Mouse (Mus musculus) urinary bladder, adult 18-20 months (tissue): ENCODE results near the gene Gm10260.

ENCODE experiments used
- DNase-seq, 2 experiments: peaks; one replicate each; pipeline ENCODE4 v3.0.0; 2022; ENCODE audit warnings: low spot score in 2 of 2, mixed read lengths in 2 of 2

The Gm10260 gene

GRCm38 (mm10) chr13:97768046-97768682 is 7.7 kb upstream of the Gm10260 start:
- no peak for DNase-seq

DNA sequence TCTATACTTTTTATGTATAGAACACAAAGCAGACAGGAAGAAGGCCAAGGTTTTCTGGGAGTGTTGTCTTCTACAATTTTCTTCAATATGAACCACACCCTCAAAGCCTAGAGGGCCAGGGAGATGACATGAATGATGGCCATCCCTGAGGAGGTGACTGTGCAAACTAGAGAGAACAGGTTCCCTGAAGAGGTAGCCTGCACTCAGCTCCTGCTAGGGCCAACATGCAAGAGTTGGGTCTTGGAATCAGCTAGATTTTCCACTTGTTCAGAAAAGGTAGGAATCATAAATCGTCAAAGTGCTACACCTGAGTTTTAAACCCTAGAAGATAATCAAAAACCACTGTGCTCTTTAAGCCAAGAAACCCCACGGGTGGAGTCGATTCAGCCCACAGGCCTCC is 6.2 kb upstream of the Gm10260 start:
- no peak for DNase-seq

- DNase-seq, result no peak
These were observed 5.5 kb upstream of the Gm10260 start for GRCm38 (mm10) chr13:97765913-97766312.

DNA sequence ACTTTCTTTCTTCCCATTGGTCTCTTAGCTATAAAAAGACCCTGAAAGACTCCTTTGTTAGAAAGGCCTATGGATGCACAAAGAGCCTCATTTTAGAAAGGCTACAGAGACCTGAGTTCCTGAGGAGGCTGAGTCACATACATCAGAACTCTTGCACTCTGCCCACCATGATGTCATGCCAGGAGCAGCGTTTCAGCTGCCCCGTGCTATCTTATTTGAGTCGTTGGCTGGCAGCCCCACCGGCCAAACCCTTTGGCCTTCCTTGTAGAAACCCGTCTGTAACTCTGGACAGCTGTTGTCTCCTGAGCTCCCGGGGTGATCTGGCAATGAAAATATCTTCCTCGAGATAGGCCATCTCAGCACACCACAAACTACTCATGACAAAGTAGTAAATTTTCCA is 3.6 kb upstream of the Gm10260 start:
- no peak for DNase-seq

GRCm38 (mm10) chr13:97763436-97763835 is 3.0 kb upstream of the Gm10260 start:
- DNase-seq, result no peak

- no peak for DNase-seq
These were observed 1.7 kb upstream of the Gm10260 start for GRCm38 (mm10) chr13:97762121-97762520.

DNA sequence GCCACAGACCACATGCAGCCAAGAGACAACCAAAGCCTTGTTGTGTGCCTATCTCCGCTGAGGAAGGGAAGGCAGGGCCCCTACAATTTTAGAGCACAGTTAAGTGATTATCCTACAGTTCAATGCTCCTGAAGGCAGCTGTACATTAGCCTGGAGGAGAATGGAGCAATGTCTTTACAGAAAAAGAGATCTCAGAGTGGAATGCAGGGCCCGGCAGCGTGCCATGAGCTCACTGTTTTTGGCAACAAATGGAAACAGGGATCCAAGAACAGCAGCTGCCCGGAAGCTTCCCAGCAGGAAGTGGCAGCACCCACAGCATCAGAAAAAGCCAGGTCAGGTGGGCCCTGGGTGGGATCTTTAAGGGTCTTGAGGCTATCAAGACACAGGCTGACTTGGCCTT is 3.4 kb downstream of the Gm10260 start:
- no peak for DNase-seq

DNA sequence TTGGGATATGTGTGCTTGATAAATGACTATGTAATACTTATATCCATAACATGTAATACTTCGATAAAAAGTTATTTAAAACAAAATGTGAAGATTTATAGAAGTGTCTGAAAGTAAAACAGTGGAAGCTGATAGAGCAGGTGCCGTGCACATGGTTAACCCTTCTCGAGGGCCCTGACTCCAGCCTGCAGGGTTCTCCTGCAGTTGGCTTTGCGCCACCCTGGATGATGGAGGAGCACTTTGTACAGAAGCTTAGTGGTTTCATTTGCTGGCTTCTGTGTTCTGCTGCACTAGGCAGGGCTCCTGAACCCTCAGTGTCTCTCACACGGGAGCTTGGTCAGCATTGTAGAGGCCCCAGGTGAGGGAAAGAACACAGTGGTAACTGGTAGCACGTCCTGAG is 4.3 kb downstream of the Gm10260 start:
- DNase-seq, result no peak

DNA sequence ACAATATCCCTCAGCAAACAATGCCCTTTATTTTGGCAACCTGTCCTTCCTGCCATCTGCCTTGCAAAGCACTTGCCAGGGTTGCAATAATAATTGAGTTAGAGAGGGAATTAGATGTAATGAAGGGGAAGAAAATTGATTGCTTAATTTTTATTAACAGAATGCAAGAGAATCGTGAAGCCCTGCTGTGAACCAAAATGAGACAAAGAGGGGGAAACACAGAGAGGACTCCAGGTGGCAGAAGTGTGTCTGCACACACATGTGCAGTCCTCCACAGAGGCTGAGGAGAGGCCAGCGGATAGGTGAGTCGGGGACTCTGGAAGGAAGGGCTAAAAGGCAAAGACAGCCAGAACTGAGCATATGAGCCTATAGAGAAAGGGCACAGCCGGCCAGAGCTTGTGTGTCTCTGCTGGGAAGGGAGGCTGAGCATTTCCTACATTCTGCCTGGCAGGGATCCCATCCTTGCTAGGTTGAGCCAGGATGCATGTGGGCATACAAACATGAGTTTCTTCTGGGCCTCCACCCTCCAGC is 9.5 kb downstream of the Gm10260 start:
- no peak for DNase-seq

DNA sequence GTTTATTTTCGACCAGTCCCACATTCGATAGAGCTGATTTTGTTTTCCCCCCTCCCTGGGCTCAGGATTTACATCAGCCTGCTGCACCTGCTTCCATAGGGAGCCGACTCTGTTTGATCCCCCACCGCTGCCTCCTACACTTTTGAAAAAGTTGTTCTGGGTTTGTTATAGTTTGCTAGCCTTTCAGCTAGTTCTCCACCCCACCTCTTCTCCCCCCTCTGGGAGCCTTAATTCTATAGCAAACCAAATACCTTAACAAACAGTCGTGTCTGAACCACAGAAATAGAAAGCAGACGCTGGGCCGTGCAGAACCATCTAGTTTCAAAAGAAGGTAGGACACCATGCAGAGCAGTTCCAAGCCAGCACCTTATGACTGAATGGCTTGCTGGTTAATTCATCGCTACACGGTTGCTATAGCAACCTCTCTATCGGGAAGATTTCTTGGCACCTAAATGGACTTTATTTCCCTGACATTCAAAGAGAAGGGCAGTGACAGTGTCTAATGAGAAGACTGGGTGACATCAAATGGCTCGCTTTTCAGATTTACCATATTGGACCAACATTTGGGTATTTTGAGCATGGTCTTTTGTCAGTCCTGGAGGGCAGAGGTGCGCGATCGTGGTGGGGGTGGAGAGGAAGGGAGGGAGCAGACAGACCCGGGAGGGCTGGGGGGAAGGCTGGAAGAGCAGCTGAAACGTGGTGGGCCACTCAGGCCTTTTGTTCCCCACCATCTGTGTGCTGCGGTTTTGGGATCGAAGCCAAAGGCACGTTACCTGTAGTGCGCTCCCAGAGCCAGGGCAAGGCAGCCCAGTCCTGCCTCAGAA is 13.2 kb downstream of the Gm10260 start:
- no peak for DNase-seq

GRCm38 (mm10) chr13:97744669-97745068 is 15.8 kb downstream of the Gm10260 start:
- DNase-seq, result no peak

- DNase-seq, result no peak
These were observed 16.4 kb downstream of the Gm10260 start for GRCm38 (mm10) chr13:97744036-97744435.

DNA sequence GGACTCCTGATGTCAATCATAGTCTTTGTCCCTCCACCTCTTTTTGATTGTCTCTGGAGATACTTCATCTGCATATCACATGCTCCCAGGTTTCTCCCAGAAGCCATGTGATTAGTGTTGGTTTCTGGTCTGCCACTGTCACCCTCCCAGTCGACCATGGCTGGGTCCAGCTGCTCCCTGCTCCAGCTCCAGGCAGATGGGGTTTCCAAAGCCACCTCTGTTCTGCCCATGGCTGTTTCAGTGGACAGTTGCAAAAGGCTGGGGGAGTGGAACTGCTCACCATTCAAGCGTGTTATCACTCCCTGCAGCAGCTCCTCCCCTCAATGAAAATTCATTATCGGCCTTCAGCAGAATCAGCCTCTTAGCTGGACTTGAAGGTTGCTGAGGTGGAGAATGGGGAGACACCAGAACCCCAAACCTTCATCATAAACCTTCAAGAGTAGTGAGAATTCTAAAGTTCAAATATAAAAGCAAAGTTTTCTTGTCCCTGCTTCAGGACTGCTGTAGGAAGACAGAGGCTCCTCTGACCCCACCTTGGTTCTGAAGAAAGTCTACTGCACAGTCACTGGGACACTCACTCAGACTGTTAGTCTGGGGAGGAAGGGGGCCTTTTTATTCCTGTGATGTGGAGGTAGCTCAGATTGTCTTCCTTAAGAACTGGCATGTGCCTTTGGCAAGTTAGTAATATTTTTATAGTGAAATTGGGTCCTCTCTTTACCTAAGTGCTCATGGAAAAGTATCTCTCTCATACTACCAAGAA is 17.0 kb downstream of the Gm10260 start:
- DNase-seq, result no peak

DNA sequence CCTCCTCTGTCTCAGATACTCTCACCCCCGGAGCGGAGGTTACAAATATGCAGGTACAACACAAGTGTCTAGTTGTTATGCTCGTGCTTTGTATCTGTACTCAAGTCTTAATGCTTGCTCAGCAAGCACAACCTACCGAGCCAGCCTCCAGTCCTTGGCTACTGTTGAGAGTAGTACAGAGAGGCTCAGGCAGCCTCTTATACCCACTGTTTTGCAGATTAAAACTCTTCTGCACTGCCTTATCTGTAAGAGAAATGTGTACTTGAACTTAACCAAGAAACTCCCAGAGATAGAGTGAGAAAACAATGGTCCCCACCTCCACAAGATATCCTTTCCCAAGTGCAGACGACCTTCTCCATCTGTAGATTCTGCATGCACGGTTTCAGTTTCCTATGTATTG is 24.5 kb downstream of the Gm10260 start:
- DNase-seq, result no peak

- DNase-seq, result no peak
These were observed 25.7 kb downstream of the Gm10260 start for GRCm38 (mm10) chr13:97734760-97735159.

- DNase-seq, result no peak
These were observed 35.1 kb downstream of the Gm10260 start for GRCm38 (mm10) chr13:97725160-97725825.

DNA sequence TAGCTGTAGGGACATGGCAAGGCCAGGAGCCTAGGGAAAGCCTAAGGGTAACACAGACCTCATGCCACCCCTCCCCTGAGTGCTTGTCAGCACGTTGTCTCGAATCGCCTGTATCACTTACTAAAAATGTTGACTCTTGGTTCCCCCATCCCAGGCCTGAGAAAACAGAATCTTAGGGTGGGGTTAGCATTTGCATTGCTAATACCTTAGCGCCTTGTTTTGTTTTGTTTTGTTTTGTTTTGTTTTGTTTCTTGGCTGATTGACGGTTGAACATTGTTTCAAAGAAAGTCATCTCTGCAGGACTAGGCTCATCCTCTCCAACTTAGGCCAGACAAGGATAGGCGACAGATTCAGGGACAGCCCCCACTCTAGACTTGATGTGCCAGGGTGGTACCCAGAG is 35.9 kb downstream of the Gm10260 start:
- no peak for DNase-seq

DNA sequence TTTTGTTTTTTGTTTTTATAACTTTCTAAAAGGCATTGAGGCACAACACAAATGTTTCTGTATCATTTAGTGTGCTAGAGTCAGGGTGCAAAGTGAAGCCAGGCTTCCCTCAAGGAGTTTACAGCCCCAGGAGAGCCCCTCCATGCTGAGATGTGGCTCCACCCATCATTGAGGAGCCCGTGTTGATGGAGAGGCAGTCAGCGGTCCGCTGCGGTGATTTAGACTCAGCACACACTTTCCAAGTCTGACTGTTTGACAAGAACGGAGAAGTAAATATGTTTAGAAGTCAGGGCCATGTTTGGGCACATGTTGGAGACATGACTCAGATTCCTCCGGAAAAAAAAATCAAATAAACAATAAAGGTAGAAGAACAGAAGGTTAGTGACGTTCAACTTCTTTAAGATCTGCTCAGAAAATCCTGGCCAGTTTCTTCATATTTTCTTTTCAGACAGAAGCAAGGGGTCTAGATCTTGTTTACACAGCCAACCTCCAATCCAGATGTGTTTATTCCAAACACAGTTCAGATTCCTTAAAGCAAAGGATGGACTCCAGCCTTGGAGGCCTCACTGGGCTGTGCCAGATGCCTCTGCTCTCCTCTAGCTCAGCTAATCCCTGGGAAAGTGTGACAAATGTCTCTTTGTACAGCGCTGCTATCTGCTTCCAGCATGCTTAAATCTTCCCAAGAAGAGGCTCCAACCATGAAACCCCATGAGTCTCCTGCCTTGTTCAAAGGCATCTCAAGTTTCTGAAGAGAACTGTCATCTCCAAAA is 47.7 kb downstream of the Gm10260 start:
- DNase-seq, result no peak

DNA sequence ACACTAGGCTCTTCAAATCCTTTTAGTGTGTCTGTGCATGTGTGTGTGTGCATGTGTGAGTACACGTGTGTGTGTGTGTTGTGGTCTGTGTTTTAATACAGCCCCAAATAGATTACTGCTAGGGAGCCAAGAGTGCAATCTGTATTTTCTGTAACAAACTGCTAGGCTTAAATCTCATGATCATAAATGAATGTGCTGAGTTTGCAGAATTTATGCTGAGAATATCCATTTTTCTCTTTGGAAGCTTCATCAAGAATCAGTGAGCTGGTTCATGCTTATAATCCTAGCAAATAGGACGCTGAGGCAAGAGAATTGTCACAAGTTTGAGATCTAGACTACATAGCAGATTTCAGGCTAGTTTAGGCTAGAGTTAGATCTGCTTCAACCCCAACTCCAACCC is 48.9 kb downstream of the Gm10260 start:
- no peak for DNase-seq
